Mouse (Mus musculus) frontal cortex, postnatal 10 days (tissue): ENCODE measurements around the gene Farp1.
A peak's percentile ranks its signal among the peaks of the same experiment; 100 is the strongest.

Source experiments
- DNase-seq, 2 experiments: peaks; one replicate each; pipeline ENCODE4 v3.0.0; 2022; ENCODE audit warnings: low spot score in 2 of 2, mixed read lengths in 1 of 2

The Farp1 gene

DNA sequence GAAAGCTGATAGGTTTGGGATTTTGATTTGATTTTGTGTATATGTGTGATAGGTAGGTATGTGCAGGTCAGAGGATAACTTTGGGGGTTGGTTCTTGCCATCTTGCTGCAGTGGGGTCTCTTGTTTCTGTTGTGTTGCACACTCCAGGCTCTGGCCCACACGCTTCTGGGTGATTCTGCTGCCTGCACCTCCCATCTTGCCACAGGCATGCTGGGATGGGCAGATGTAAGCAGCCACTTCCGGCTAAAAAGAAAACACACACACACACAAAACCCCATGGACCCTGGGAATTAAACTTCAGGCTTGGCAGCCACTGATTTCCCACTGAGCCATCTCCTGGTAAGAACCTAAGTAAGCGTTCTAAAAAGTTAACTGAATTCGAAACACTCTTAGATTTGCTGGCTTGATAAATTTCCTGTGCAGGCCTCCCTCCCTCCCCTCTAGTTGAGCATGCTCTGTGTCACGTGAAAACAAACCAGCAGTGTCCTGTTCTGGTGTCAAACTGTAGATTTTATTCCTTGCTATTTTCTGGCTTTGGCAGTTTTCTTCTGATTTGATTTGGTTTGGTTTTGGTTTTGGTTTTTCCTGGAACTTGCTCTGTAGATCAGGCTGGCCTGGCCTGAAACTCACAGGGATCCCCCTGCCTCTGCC is 226.4 kb downstream of the Farp1 start:
- DNase-seq, result no peak

DNA sequence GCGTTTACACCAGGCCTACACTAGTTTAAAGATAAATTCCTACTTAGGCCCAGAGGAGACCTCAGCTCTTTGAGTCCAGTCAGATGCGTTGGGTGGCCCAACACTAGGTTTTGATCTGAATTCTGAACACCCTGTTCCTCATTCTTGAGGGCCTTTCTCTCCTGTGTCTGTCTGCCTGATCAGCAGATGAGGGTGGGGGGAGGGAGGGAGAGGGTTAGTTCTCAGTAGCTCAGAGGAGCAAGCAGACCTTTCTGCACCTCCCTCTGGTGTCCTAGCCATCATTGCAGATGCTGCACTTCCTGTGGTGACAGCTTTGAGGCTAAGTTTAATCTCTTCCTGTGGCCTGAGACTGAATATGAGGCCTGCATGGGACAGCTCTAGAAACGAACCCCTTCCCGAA is 227.6 kb downstream of the Farp1 start:
- no peak for DNase-seq

DNA sequence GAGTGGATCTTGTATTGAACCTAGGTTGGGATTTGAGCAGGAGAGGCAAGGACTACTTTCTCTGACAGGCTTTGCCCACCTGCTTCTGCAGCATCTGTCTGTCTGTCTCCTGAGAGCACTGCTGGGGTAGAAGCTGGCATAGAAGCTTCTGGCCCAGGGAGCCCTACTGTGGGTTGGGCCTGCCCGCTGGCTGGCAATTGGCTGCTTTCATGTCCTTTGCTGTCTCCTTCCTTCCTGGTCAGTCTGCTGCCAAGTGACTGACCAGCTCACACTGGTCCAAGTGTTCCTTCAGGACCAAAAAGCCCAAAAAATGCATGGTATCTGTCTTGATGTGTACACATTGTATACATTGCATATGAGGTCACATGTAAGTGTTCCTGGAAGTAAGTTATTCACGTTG is 228.9 kb downstream of the Farp1 start:
- no peak for DNase-seq

DNA sequence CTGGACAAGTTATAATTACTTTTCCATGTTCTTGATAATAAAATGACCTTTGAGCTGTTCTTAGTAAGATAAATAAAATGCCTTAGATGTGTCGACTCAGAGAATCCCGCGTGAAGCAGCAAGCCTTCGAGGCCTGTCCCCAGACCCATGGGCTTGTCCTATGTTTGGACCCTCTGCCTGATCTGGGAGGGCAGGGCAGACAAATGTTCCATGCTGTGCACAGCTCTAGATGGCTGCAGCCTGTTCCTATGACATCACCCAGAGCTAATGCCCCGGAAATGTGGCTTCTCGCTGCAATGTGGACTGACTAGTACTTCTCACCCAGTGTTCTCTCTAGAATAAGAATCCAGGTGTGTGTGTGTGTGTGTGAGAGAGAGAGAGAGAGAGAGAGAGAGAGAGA is 229.5 kb downstream of the Farp1 start:
- DNase-seq, result no peak

DNA sequence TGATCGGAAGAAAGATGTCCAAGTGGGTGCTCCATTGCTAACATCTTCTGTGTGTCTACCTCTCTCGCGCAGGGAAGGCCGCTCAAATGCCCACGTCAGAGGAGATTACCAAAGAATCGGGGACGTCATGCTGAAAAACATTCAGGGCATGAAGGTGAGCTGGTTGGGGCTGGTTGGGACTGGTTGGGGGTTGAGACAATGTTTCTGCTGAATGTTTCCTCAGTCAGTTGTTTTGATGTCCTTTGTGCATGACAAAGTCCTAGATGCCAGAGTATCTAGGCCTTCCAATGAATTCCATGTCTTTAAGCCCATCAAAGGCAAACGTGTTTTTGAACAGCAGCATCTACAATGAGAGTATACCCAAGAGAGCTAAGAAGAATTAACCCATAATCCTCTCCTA is 232.8 kb downstream of the Farp1 start:
- no peak for DNase-seq

DNA sequence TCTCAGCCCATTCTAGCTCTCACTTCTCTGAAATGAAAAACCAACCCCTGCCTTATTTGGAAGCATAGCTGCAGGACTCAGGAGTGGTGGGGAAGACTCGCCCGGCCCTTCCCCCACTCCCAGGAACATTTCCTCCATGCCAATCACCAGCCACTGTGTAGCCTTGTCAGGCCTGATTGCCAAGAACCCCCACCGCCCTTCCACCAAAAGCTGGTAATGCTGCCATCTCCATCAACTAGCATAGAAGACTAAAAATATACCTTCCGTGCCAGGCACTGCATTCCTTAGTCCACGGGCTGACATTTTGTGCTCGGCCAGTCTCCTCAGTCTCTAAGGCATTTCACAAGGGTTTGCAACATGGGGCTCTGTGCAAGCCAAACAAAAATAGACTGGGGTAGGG is 235.5 kb downstream of the Farp1 start:
- DNase-seq, result no peak

DNA sequence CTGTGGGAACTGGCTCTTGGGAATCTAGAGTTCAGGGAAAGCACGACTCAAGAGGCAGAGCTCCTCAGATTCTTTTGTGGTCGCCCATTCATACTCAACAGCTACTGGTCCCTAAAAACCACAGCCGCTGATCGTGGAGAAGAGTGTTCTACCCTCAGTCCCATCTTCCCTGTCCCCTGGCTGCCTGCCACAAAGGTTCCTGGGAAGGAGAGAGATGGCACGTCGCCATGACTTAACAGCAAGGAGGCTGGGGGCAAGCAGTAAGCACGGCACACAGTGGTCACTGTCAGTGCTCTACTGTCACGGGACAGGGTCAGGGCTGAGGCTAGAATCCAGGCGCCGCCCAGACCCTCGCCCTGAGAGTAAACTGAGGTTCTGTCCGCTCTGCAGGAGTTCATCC is 240.0 kb downstream of the Farp1 start:
- DNase-seq, result no peak

DNA sequence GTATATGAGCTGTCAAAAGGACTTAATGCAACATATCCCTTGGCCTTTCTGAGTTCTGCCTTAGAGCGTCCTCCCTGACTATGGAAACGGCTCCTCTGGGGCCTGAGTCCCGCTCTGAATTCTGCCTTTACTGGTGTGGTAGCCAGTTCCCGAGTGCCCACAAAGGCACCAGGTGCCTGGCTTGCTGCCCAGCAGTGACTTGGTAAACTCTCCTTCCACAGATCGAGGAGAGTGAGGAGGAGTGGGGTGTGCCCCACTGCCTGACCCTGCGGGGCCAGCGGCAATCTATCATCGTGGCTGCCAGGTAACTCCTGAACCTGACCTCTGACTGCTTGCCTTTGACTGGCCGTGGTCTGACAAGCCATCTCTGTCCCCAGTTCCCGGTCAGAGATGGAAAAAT is 241.0 kb downstream of the Farp1 start:
- no peak for DNase-seq

DNA sequence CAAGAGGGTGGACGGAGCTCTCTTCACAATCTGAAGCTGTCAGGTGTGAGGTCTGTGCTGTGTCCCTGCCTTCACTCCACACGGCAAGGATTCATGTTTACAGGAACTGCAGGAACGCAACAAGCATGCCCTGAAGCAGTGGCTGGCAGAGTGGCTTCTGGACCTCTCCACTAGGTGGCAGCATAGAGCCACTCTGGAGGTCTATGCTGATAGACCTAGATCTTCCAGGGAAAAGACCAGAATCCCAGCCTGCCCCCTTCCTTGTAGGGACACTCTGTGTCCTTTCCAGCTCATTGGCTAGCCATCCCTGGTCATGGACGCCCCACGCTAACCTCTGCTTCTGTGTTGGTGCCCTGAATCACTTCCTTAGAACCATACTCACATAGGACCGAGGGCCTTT is 244.1 kb downstream of the Farp1 start:
- DNase-seq, result peak in 1 of 2 experiments; percentile 79

DNA sequence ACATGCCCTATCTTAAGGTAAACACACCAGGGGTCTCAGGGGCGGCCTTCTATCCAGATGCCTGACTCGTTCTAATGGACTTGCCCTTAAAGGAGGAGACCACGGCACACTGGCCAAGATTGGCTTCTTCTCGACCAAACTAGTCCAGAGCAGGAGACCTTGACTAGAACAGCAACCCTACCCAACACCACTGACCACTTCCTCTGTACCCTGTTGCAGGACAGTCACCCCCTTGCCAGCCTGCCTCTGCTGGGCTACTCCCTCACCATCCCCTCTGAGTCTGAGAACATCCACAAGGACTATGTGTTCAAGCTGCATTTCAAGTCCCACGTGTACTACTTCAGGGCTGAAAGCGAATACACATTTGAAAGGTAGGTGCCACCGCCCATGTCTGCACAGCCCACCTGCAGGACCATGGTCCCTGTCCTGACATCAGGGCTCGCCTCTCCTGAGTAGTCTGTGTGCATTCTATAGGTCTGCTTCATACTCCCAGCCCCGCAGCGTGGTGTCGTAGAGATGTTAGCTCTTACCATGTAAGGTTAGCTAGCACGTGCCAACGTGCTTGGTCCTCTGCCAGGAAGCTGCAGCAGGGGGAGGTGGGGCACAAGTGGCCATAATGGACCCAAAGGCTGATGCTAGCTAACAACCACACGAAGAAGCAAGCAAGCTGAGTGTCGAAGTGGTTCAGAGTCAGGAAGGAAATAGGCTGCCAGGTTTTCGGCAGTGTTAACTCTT is 245.8 kb downstream of the Farp1 start:
- DNase-seq, result no peak

DNA sequence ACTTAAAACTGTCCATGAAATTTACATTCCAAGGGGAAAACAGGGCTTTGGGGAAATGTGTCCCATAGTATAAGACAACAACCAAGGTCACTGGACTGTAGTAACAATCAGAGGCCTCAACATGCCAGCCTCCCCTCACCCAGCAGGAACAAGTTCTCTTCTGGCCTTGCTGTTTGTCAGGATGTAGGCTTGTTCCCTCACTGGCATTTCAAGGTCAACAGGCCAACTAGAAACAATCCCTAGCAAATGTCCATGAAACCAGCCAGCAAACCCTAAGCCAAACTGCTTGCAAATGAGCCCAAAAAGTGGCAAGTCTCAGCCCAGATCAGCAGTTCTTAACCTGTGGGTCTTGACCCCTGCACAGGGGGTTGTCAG is 246.3 kb downstream of the Farp1 start:
- DNase-seq, result no peak

DNA sequence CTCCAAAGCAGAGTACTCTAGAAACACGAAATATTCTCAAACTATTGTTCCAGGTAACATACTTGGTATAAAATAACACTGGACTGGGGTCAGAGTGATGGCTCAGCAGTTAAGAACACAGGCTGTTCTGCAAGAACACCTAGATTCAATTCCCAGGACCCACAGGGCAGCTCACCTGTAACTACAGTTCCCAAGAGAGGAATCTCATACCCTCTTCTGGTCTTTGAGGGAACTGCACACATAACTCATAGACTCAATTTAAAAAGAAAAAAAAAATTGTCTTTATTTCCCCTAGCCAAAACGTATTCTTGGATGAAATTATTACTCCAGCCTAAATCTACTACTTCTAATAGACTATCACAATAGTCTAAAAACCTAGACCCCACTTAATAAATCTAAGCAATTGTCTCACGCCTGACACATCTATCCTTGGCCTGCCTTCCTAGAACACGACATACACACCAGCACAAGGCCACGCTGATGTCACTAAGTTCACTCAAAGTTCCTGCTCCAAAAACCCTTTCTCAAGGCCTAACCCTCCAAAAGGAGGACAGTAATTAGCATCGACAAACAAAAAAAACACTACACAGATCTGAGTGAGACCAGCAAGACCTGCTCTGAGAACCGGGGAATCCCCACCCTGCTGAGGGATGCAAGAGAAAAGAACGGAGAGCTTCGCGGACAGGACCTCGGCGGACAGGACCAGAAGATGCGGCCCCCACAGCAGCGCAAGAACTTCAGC is 250.6 kb downstream of the Farp1 start:
- DNase-seq, result no peak

DNA sequence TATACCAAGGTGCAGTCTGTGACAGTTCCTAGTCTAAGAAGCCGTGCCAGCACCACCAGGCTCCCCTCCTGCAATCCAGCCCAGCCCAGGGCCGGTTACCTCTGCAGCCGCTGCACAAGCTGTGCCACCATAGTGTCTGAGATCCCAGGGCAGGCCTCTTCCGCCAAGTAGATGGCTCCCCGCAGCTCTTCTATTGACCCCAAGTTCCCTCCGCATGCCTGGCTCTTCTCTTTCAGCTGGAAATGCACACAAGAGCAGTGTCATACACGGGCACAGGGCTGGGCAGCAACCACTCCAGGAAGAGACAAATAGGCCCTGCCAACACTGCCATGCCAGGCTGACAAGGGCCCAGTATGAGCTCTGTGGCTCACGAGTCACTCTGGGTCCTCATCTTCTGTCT is 256.9 kb downstream of the Farp1 start:
- no peak for DNase-seq

DNA sequence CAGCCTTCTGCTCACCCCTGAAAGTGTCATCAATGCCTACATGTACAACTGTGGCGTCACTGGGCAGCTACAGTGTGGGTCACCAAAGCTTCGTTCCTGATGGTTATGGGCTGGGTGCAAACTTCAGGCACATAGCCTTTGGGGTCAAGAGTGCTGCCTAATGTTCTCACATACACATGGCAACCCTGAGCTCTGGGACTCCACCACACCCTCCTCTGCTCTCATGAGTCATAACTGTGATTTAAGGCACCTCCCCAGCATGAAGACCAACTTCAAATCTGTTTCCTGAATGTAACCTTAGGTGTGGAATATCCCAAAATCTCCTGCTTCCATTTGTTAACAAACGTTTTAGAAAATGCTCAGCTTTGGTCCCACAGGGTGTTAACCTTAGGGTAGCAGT is 257.4 kb downstream of the Farp1 start:
- no peak for DNase-seq

DNA sequence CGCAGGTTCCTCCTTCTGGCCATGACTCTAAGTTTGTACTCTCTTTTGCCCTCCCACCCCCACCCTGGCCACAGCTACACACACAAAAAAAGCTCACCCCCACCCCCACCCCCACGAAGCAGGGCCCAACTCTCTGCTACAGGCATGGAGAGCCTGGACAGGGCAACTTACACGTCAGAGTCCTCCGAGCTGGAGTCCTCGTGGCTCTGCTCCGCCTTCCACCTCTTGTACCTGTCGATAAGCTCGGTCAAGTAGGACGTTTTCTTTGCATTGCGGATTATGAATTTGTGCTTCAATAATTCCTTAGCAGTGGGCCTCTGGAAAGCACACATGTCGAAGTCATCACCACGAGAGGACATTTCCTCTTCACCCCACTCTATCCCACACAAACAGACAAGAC is 259.5 kb downstream of the Farp1 start:
- no peak for DNase-seq

DNA sequence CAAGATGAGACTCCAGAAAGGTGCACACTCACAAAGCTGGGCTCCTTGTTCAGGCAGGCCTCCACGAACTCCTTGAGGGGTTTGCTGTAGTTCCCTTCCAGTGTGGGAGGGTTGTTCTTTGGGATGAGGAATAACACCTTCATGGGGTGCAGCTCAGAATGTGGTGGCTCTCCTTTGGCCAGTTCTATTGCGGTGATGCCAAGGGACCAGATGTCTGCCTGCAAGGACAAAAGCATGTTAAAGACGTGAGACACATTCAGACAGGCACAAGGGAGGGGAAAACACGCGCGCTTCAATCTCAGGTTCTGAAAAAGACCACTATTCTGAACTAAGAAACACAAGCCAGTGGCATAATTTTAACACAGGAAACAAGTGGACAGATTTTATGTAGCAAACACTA is 262.1 kb downstream of the Farp1 start:
- no peak for DNase-seq

DNA sequence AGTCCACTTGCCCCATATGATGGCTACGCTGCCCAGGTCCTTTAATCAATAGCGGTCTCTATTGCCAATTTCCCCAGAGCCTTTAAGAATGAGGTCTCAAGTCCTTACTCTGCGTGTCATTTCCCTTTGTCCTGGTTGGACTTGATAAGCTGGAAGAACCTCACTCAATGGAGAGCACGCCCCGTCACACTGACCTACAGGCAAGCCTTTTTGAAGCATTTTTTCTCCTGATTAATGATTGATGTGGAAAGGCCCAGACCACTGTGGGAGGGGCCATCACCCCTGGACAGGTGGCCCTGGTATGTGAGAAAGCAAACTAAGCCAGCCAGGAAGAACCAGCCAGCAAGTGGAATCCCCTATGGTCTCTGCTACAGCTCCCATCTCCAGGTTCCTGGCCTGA is 263.5 kb downstream of the Farp1 start:
- no peak for DNase-seq

DNA sequence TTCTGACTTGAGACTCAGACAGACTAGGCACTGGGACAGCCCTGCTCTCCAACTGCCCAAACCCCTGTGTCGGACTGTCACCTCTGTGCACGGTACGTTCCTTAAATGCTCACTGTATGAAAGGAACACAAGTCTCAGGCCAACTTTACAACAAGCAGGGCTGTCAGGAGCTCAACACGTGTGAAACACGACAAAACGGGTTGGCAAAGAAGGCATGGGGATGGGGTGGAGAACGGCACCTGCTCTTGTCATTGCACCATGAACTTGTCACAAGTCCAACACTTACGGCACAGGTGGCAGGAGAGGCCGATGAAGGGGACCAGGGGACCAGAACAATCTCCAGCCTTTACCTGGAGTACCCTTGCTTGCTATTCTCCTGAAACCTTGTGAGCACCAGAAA is 264.1 kb downstream of the Farp1 start:
- DNase-seq, result no peak

DNA sequence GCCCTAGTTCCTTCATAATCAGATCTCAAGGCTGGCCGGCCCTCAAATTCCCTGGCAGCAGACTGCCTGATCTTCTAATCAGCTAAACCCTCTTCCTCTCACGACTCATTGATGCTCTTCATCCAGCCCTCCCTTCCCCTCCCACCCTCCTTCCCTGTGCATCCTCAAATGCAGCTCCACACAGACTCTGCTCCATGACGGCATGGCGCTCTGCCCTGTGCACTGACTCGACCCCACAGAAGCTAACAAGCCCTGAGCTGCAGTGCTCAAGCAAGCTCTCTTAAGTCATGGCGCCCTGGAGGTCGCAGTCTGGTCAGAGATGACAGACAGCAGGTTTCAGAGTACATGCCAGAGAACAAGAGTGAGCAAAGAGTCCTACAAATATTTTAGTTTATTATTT is 269.5 kb downstream of the Farp1 start:
- DNase-seq, result no peak

DNA sequence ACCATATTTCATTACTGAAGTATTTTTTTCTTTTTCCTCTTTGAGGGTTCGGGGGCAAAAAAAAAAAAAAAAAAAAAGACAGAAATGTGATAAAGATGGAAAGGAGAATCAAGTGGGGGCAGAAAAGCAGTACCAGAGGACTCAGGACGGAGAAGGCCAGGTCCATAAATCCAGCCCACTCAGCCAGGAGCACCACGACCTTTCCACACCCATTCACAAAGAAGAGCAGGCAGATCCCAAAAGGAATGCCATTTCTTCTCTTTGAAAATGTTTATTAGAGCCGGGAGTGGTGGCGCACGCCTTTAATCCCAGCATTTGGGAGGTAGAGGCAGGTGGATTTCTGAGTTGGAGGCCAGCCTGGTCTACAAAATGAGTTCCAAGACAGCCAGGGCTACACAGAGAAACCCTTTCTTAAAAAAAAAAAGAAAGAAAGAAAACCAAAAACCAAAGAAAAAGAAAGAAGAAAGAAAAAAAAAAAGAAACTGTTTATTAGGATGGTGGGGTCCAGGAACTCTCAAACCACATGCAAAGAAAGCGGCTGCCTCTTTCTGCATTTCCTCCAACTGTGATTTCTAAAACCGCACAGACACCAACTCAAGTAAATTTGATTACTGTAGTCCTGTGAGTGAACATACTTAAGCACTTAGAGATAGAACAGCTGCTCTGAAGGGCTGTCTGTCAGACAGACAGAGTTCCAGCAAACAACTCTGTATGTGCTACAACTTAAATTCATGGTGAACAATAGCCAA is 270.5 kb downstream of the Farp1 start:
- DNase-seq, result no peak

DNA sequence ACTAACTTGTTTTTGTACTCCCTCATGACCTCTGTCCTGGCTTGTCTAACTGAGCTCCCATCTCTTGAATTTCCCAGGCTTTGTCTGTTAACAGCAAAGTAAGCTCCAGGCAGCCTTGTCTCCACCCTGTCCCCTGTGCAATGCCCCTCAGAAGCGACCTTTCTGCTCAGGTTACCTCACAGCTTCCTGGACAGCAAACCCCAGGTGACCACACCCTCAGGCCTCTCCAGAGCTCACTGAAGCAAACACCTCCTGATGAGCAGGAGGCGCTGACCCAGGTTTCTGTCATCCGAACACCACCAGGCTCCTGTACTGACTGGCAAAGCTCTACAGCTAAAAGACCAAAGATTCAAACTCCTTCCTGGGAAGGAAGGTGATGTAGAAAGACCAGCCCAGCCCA is 274.9 kb downstream of the Farp1 start:
- no peak for DNase-seq

DNA sequence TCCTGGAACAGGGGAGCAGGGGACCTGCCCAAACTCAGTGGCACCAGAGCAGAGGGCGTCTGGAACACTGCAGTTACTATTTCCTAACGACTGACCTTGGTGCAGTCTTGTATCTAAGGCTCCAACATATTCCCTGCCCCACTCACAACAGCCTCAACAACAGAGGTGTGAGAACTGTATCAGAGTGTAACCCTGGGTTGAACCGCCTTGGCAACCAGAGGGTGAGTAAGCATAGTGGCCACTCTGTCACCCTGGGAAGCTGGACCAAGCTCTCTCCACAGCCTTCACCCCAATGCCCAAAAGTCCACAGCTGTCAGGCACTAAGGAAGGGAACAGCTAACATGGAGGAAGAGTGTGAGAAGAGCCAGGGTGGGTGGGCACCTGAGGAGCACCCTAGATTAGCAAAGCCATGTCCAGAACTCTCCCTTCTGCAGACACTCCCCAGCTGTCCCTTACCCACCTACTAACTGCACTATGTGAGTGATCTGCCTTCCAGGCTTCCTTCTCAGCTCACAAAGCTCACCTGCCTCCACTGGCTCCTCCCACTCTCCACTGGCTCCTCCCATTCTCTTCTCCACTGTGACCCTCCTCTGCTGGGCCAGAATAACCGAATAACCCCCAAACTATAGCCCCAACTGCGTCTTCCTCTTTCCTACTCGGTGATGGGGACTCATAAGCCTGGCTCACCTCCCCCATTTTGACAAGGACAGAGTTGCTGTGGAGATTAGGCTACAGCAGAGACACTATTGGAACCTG is 275.5 kb downstream of the Farp1 start:
- no peak for DNase-seq
